Mouse (Mus musculus): ENCODE measurements around the gene Amotl1. TPM values are rescaled to one million over a fixed set of nuclear protein-coding genes. Genes with fewer than 3 reads are reported as not detected.

The Amotl1 gene
- polyA plus RNA-seq, 1 experiment from 2014 or later, result 29.6 TPM

- no peak overlapping the region for H3K4me2 ChIP-seq
- no peak overlapping the region for H3K9ac ChIP-seq
- ATAC-seq (ENCODE audit: insufficient read depth), result no peak
- 78% methylated on average over 3 of the region's 3 CpGs for WGBS
- H3K27me3 ChIP-seq (ENCODE audit: insufficient read depth, low read length), result no peaks in the 10 kb centered on the region
- 0 out of 2 replicates have a peak, but pooled peaks cover 8% of the 10 kb centered on the region for H3K36me3 ChIP-seq (ENCODE audit: insufficient read depth)
- H3K9me3 ChIP-seq (ENCODE audit: low read depth, low read length), result no peaks in the 10 kb centered on the region
- H3K27ac ChIP-seq (ENCODE audit: low read depth), result no peak overlapping the region
- H3K4me3 ChIP-seq (ENCODE audit: low read depth, low read length), result no peak overlapping the region
- no peaks in the 10 kb centered on the region; the same call in 1 of the 2 replicates for H3K4me1 ChIP-seq (ENCODE audit: insufficient read depth)
- no peak for TF ChIP-seq CTCF (IDR thresholded peaks at IDR 0.05; ENCODE audit: low read depth)
- no peak for DNase-seq
Observed at GRCm38 (mm10) chr9:14604363-14604762, 40.5 kb downstream of the Amotl1 start.

DNA sequence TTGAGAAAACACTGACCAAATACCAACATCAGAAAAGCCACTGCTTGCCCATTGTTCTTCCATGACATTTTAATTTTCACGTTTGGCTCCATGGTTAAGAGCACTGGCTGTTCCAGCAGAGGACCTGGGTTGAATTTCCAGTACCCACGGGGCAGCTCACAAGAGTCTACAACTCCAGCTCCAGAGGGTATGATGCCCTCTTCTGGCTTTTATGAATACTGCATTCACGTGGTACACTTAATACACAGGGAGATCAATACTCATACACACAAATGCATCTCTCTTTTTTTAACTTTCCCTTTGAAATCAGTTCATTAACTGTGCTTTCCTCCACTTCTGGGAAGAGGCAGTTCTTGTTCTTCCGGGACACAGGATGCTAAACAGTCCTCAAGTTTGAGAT lies 41.4 kb downstream of the Amotl1 start:
- Histone ChIP-seq H3K4me3 (ENCODE audit: low read depth, low read length) (no peak overlapping the region), H3K9me3 (ENCODE audit: low read depth, low read length) (no peaks in the 10 kb centered on the region), H3K4me1 (ENCODE audit: insufficient read depth) (no peaks in the 10 kb centered on the region; the same call in 1 of the 2 replicates), H3K27me3 (ENCODE audit: insufficient read depth, low read length) (no peaks in the 10 kb centered on the region), H3K4me2 (no peak overlapping the region), H3K9ac (no peak overlapping the region), H3K36me3 (ENCODE audit: insufficient read depth) (0 out of 2 replicates have a peak, but pooled peaks cover 8% of the 10 kb centered on the region), H3K27ac (ENCODE audit: low read depth) (no peak overlapping the region)
- ATAC-seq (ENCODE audit: insufficient read depth) (no peak), DNase-seq (no peak)
- WGBS, result 86% methylated on average over 4 of the region's 4 CpGs
- TF ChIP-seq CTCF (IDR thresholded peaks at IDR 0.05; ENCODE audit: low read depth), result no peak

GRCm38 (mm10) chr9:14599799-14600198 lies 45.1 kb downstream of the Amotl1 start:
- 63% methylated on average over 5 of the region's 5 CpGs for WGBS
- no peak overlapping the region for H3K4me3 ChIP-seq (ENCODE audit: low read depth, low read length)
- ATAC-seq (ENCODE audit: insufficient read depth) (no peak), DNase-seq (peak; percentile 20)
- peaks cover 20% of the 10 kb centered on the region for H3K36me3 ChIP-seq (ENCODE audit: insufficient read depth)
- H3K4me1 ChIP-seq (ENCODE audit: insufficient read depth), result no peaks in the 10 kb centered on the region
- no peak overlapping the region for H3K9ac ChIP-seq
- no peak overlapping the region for H3K27ac ChIP-seq (ENCODE audit: low read depth)
- H3K9me3 ChIP-seq (ENCODE audit: low read depth, low read length), result no peaks in the 10 kb centered on the region
- no peaks in the 10 kb centered on the region for H3K27me3 ChIP-seq (ENCODE audit: insufficient read depth, low read length)
- no peak overlapping the region for H3K4me2 ChIP-seq
- no peak for TF ChIP-seq CTCF (IDR thresholded peaks at IDR 0.05; ENCODE audit: low read depth)

DNA sequence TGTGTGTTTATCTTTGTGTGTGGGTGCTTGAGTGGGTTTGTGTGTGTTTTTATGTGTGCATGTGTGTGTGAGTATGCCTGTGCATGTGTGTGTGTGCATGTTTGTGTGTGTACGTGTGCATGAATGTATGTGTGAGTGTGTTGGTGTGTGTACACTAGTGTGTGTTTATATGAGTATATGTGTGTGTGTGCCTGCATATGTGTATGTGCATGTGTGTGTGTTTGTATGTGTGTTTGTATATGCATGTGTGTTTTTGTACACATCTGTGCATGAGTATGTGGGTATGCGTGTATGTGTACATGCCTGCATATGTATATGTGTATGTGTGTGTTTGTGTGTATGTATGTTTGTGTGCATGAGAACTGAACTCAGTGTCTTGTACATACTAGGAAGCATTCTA lies 46.7 kb downstream of the Amotl1 start:
- Histone ChIP-seq H3K27ac (ENCODE audit: low read depth) (no peak overlapping the region), H3K4me3 (ENCODE audit: low read depth, low read length) (no peak overlapping the region), H3K36me3 (ENCODE audit: insufficient read depth) (peaks cover 32% of the 10 kb centered on the region), H3K9me3 (ENCODE audit: low read depth, low read length) (no peaks in the 10 kb centered on the region), H3K4me2 (no peak overlapping the region), H3K4me1 (ENCODE audit: insufficient read depth) (no peaks in the 10 kb centered on the region), H3K9ac (no peak overlapping the region), H3K27me3 (ENCODE audit: insufficient read depth, low read length) (no peaks in the 10 kb centered on the region)
- DNase-seq (no peak), ATAC-seq (ENCODE audit: insufficient read depth) (no peak)
- no peak for TF ChIP-seq CTCF (IDR thresholded peaks at IDR 0.05; ENCODE audit: low read depth)
- WGBS, result 92% methylated on average over 2 of the region's 2 CpGs

DNA sequence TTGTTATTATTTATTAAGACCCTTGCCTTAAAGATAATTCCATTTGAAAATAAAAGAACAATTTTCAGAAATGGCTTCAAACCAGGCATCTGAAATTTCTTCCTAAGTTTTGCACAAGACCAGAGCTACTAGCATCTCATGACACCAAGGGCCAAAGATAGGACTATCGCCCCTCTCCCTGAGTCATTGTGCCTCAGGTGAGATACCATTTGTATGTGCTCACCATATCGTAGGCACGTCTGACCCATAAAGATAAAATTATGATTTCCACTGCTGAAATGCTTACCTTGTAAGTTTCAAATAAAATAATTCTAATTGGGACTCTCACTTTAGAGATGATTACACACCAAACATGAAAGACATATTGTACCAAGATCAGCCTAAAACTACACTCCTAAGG lies 47.4 kb downstream of the Amotl1 start:
- Histone ChIP-seq H3K4me3 (ENCODE audit: low read depth, low read length) (no peak overlapping the region), H3K4me1 (ENCODE audit: insufficient read depth) (no peaks in the 10 kb centered on the region), H3K4me2 (no peak overlapping the region), H3K36me3 (ENCODE audit: insufficient read depth) (peaks cover 39% of the 10 kb centered on the region), H3K27me3 (ENCODE audit: insufficient read depth, low read length) (no peaks in the 10 kb centered on the region), H3K27ac (ENCODE audit: low read depth) (no peak overlapping the region), H3K9me3 (ENCODE audit: low read depth, low read length) (no peaks in the 10 kb centered on the region), H3K9ac (no peak overlapping the region)
- DNase-seq (no peak), ATAC-seq (ENCODE audit: insufficient read depth) (no peak)
- 85% methylated on average over 3 of the region's 3 CpGs for WGBS
- no peak for TF ChIP-seq CTCF (IDR thresholded peaks at IDR 0.05; ENCODE audit: low read depth)

DNA sequence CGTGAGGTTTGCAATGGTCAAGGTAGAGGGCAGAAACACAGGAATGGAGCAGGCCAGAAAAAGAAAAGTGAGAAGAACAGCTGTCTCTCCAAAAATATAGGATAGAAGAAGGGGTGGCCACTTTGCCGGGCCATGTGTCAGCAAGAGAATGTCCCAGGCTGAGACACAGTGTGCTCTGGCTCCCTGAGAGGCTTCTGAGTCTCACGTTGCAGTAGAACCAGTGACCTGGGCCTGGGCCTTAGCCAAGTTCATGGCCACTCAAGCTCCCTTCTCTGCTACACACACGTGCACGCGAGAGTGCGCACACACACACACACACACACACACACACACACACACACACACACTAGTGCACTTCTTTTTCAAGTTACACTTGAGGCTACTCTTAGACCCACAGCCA lies 48.0 kb downstream of the Amotl1 start:
- Histone ChIP-seq H3K27me3 (ENCODE audit: insufficient read depth, low read length) (no peaks in the 10 kb centered on the region), H3K27ac (ENCODE audit: low read depth) (no peak overlapping the region), H3K36me3 (ENCODE audit: insufficient read depth) (peaks cover 45% of the 10 kb centered on the region), H3K9ac (no peak overlapping the region), H3K4me3 (ENCODE audit: low read depth, low read length) (no peak overlapping the region), H3K4me2 (no peak overlapping the region), H3K4me1 (ENCODE audit: insufficient read depth) (no peaks in the 10 kb centered on the region), H3K9me3 (ENCODE audit: low read depth, low read length) (no peaks in the 10 kb centered on the region)
- ATAC-seq (ENCODE audit: insufficient read depth), result no peak
- TF ChIP-seq CTCF (IDR thresholded peaks at IDR 0.05; ENCODE audit: low read depth), result no peak
- WGBS, result 69% methylated on average over 7 of the region's 7 CpGs
- DNase-seq, result no peak

- no peak overlapping the region for H3K27ac ChIP-seq (ENCODE audit: low read depth)
- H3K9ac ChIP-seq, result no peak overlapping the region
- no peaks in the 10 kb centered on the region for H3K4me1 ChIP-seq (ENCODE audit: insufficient read depth)
- H3K4me3 ChIP-seq (ENCODE audit: low read depth, low read length), result no peak overlapping the region
- no peaks in the 10 kb centered on the region for H3K9me3 ChIP-seq (ENCODE audit: low read depth, low read length)
- H3K4me2 ChIP-seq, result no peak overlapping the region
- peaks cover 49% of the 10 kb centered on the region for H3K36me3 ChIP-seq (ENCODE audit: insufficient read depth)
- ATAC-seq (ENCODE audit: insufficient read depth), result no peak
- no peak for TF ChIP-seq CTCF (IDR thresholded peaks at IDR 0.05; ENCODE audit: low read depth)
- no peak for DNase-seq
- no peaks in the 10 kb centered on the region for H3K27me3 ChIP-seq (ENCODE audit: insufficient read depth, low read length)
- WGBS, result 81% methylated on average over 5 of the region's 5 CpGs
Observed at GRCm38 (mm10) chr9:14596427-14596826, 48.4 kb downstream of the Amotl1 start.

GRCm38 (mm10) chr9:14595893-14596292 lies 49.0 kb downstream of the Amotl1 start:
- Histone ChIP-seq H3K27ac (ENCODE audit: low read depth) (no peak overlapping the region), H3K9me3 (ENCODE audit: low read depth, low read length) (no peaks in the 10 kb centered on the region), H3K4me2 (no peak overlapping the region), H3K4me3 (ENCODE audit: low read depth, low read length) (no peak overlapping the region), H3K36me3 (ENCODE audit: insufficient read depth) (peaks cover 51% of the 10 kb centered on the region), H3K27me3 (ENCODE audit: insufficient read depth, low read length) (no peaks in the 10 kb centered on the region), H3K4me1 (ENCODE audit: insufficient read depth) (no peaks in the 10 kb centered on the region), H3K9ac (no peak overlapping the region)
- DNase-seq (no peak), ATAC-seq (ENCODE audit: insufficient read depth) (no peak)
- no peak for TF ChIP-seq CTCF (IDR thresholded peaks at IDR 0.05; ENCODE audit: low read depth)
- 82% methylated on average over 3 of the region's 3 CpGs for WGBS
